Mouse (Mus musculus) T-helper 2 cell (primary cell): ENCODE results near the gene F12.

Experiments used
- in situ Hi-C: fragments of 300-600 bp; cut with MboI, MseI; formaldehyde crosslinking; loops from one replicate; pipeline ENCODE4 v1.15.1; 2025; ENCODE audit warnings: high pct_unique_total_duplicates

F12 gene

DNA sequence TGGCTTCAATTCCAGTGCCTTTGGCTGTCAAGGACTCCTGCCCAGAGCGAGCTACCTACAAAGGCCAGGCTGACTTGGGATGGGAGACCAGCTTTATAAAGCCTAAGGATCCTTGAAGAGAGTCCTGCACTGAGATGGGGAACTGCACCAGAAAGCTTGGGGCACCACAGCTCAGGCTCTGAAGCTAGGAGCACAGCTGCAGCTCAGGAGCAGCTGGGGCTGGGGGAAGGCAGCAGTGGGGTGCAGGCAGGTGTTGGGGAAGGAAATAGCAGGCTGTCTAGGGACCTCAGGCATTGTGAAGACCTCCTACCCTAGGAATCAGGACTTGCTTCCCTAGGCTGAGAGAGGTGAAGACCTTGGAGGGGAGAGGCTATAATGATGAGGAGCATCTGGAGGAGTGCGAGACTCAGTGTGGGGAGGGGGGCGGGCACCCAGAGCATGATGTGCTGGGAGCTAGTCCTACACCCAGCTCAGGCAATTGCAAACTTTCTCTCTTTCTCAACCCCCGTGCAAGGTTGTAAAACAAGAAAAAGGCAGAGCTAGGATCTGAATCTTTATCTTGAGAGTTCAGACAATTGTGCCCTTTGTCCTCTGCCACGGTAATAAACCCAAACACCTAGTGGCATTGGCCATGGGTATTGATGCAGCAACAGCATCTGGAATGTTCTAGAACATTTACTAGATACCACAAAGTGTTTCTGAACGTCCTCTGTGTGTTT is 52.2 kb downstream of the F12 start:
- in situ Hi-C loops: no loop called here

DNA sequence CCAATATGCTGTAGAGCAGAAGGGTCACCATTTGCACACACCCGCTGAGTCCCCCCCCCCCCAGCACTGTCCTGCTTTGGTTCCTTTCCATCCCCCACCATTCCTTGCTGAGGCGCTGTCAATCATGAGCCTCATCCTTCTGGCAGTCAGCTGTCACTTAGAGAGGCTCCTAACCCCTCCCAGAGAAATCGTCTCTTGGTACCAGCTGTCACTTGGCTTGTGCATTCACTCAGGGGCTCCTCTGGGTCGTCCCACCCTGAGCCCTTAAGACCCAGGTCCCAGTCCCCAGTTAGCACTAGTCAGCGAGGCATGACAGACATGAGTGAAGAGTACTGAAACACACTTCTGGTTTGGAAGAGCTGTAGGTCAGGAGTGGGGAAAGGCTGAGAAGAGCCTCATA is 54.9 kb downstream of the F12 start:
- in situ Hi-C loops: no loop called here

DNA sequence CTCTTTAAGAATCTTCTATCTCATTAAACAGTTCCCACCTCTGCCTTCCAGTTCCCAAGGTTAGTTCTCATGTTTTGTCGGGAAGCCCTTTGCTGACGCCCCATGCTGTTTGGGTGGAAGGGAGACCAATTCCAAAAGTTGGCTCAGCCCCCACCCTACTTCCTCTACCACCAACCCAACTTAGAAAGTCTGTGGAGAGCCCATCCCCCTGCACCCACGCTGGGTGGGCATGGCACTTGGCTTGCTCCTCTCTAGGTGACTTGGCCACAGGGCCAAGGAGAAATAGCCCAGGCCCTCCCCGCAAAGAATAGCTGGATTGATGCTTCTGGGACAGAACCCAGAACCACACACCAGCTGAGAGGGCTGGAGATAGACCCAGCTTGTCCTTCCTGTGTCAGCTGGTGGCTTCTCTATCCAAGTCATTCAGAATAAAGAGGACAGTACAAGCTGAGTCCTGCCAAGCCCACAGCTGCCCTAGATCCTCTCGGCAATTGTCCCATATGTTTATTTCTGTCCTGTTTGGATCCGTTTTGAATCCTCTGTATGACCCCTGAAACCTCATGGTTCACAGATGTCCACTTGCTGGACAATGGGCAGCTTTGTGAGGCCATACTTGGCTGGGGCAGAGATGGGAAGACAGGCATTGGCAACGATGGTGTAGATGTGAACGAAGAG is 55.4 kb downstream of the F12 start:
- in situ Hi-C loops: no loop called here

DNA sequence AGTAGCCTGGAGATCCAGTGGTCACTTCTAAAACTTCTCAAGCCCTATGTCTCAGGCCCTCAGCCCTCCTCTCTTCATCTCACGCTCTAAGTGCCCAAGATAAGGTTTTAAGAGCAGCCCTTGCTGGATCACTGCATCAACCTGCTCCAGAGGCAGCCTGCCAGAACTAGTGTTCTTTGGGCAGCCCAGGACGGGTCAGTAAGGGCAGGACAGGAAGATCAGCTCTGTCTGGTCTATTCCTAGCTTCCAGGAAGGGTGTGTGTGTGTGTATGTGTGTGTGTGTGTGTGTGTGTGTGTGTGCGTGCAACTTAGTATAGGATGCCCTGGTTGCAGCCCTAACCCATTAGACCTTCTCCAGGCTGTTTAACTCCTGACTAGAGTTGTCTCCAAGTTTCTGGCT is 56.4 kb downstream of the F12 start:
- in situ Hi-C loops: no loop called here

DNA sequence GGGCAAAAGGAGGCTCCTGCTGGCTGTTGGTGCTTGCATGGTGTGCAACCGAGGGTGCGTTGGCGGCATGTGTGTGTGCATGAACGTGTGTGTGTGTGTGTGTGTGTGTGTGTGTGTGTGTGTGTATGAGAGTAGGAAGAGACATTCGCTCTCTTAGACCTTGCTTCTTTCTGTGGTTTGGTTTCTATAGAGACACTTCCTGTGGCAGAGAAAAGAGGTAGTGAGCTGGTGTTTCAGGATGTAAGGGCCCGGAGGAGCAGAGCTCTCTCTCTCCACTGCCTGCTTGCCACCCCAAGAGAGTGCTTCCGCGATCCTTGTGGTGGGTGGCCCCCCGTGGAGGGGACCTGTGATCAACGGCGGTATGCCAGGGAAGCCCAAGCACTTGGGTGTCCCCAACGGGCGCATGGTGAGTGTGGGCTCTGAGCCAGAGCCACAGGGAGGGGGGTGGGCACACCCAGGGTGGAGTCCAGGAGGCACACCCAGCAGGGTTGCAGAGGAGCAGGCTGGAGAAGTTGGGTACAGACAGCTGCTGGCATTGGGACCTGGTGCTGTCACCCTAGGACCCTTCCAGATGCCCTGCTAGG is 57.0 kb downstream of the F12 start, which contains the start of gene Rgs14:
TSS of gene Rgs14 (plus strand) at position 202 of the 584 bp plus-strand sequence.
- in situ Hi-C loops: loop anchor here (5.0 to 10.0 kb wide), 2 partner anchors 37 to 735 kb away; no protein-coding TSS in a partner anchor

DNA sequence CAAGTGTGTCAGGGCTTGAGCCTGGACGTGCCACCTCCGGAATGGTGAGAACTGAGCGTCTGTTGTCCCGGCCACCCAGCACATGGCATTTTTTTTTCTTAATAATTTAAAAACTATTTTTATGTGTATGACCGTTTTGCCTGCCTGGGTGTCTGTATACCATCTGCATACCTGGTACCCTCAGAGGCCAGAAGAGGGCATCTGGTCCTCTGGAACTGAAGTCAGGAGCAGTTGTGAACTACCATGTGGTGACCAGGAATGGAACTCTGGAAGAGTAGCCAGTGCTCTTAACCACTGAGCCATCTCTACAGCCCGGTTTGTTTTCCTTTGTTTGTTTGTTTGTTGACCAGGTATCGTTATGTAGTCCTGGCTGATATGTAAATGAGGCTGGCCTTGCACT is 58.2 kb downstream of the F12 start:
- in situ Hi-C loops: loop anchor here (5.0 to 10.0 kb wide), 2 partner anchors 36 to 736 kb away; no protein-coding TSS in a partner anchor
